Mouse (Mus musculus): ENCODE data around the gene Krt80.

- TF ChIP-seq MAX (IDR thresholded peaks at IDR 0.05; ENCODE audit: low read length) (no peak), MYC (IDR thresholded peaks at IDR 0.05; ENCODE audit: low read depth, low read length) (no peak), USF1 (IDR thresholded peaks at IDR 0.05; ENCODE audit: low read depth, low read length) (no peak), ZMIZ1 (IDR thresholded peaks at IDR 0.05; ENCODE audit: low read depth, low read length) (no peak), HCFC1 (IDR thresholded peaks at IDR 0.05; ENCODE audit: low read depth, low read length) (no peak), BHLHE40 (IDR thresholded peaks at IDR 0.05; ENCODE audit: low read depth, low read length) (no peak), RAD21 (IDR thresholded peaks at IDR 0.05; ENCODE audit: low read depth, low read length) (no peak), EP300 (IDR thresholded peaks at IDR 0.05; ENCODE audit: low read length) (no peak), POLR2AphosphoS2 (IDR thresholded peaks at IDR 0.05; ENCODE audit: low read depth, low read length) (no peak), NELFE (IDR thresholded peaks at IDR 0.05; ENCODE audit: low read depth, low read length) (no peak), ZC3H11A (IDR thresholded peaks at IDR 0.05; ENCODE audit: low read depth, low read length) (no peak), CTCF (conservative IDR thresholded peaks at IDR 0.05 in 1 of 2, IDR thresholded peaks at IDR 0.05 in 1 of 2; ENCODE audit: low read depth in 2 of 2, low read length in 2 of 2) (no peak)
Observed at GRCm38 (mm10) chr15:101315378-101315777, 54.6 kb downstream of the Krt80 start.
